Mouse (Mus musculus) mouse embryonic stem cell (cell line): Measurements from ENCODE around the gene Tceanc.
"Not testable (repeated sequence)": the region's sequence is repeated elsewhere in the genome, so short reads cannot be mapped to it uniquely, and the experiment has no call there.

Experiments
- in situ Hi-C, 2 experiments: fragments of 300-500 bp; cut with MboI; formaldehyde crosslinking; loops; 1 replicate in 1 of 2; 3 replicates in 1 of 2; pipeline ENCODE4 v1.14.3; 2019 to 2020; ENCODE audit warnings: low sequenced_read_pairs in 2 of 2, low pct_unique_long_range_greater_than_20kb in 1 of 2, mixed read lengths in 1 of 2; ENCODE audit not compliant: unreplicated experiment in 1 of 2

The Tceanc gene

DNA sequence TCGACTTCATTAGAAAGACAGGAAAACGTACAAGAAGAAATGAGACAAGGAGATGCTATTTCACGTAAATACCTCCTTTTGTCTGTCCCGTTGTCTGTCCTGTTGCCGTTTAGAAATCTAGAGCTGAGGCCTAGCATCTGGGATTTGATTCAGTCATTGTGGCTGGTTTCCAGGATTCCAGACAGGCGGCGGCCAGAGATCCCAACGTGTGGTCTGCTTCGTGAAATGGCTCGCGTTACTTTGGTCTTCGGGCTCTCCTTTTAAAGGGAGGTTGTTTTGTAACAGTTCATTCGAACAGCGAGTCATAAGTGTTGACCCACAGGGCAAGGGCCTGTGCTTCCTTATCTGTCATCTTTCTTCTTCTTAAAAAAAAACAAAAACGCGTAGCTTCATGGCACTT is at the start of gene Tceanc:
Tceanc (minus strand) TSS at position 223 of the 400 bp plus-strand sequence.
- in situ Hi-C loops: no loop called here

DNA sequence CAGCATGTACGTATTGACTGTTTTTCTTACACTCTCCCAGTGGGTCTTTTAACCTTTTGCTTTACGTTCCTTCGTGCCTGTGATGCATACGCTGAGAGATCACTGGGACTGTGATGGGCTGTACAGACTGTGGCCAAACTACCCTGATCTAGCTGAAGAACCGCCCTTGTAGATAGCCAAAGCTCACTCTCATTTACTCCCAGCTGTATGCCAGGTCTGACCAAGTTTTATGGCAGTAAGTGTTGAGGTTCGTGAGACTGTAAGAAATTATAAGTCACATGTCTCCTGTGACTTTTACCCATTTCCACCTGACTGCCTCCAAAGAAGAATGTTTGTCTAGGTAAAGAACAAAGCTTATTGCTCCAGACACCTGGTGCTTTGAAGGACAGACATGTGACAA is 47.6 kb upstream of the Tceanc start:
- in situ Hi-C loops: no loop called here

- in situ Hi-C loops: no loop called here
Observed at GRCm38 (mm10) chrX:166565401-166565800, 47.0 kb upstream of the Tceanc start.

- in situ Hi-C loops: no loop called here
Observed at GRCm38 (mm10) chrX:166564900-166565299, 46.5 kb upstream of the Tceanc start.

DNA sequence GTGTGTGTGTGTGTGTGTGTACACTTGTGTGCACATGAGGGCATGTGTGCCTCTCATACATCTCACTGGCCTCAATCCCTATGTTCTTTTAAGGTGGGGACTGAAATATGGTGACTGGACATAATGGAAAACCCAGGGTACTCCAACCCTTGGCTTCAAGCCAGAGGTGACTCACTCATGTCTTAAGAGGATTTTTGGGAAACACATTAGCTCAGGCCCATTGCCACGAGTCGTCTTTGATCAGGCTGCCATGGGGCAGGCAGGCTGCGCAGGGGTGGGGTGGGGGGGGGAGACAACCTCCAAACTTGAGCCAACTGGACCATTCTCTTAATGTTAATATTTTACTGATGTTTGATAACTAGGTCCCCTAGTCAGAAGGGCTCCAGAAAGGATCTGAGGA is 41.0 kb upstream of the Tceanc start:
- in situ Hi-C loops: no loop called here

DNA sequence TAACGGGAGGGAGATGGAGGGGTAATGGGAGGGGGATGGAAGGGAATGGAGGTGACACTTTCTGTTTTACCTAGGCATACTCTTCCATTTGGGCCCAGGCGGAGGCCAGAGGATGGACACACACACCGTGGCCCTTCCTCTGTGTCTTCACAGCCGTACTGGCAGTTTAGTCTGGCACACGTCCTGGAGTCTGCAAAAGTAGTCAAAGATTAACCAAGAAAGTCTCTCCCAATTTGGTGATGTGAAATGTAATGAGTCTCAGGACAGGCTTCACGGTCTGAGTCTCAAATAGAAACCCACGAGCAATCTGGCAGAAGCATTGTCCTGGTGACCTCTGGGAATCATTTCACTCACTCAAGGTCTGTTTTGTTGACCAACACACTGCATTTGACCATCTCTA is 34.0 kb upstream of the Tceanc start:
- in situ Hi-C loops: no loop called here

DNA sequence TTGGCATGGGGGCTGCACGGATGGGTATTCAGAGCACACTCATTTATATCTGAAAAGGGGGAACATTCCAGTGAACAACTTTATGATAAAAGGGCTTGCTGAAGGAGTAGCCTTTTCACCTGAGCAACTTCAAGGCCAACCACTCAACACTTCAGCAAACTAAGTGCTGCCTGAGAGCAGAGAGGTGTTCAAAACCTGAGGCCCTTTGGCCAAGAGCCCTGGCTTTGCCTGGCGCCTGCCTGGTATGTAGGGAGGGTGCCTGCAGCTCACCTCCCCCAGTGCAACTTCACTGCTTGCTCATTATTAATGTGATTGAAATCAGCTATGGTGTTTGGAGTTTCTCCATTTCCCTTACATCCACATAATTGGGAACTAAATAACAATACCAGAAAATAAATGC is 28.1 kb upstream of the Tceanc start:
- in situ Hi-C loops: loop anchor here in 1 of 2 experiments (25.0 kb wide), 2 partner anchors 516 to 691 kb away; no protein-coding TSS in a partner anchor

DNA sequence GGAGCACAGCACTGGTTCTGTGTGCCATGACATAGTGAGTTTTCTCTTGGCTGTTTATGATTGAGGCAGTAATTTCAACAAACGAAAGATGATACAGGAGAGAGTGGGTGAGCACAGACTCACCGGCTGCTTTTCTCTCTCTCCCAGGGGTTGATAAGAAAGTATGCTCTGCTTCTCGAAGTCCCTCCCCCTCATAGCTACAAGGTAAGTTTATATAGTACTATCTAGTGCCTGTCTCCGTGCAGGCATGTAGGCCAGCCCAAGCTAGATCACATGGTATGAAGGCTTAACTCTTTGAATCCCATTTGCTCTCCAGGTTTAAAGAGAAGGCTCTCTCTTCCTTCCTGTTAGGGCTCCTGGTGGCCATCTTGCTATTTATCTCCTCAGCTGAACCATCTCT is 16.8 kb upstream of the Tceanc start:
- in situ Hi-C loops: loop anchor here (10.0 to 25.0 kb wide), 3 partner anchors 120 to 702 kb away; no protein-coding TSS in a partner anchor

- in situ Hi-C loops: loop anchor here (10.0 to 25.0 kb wide), 3 partner anchors 121 to 704 kb away; no protein-coding TSS in a partner anchor
Observed at GRCm38 (mm10) chrX:166533432-166533831, 15.1 kb upstream of the Tceanc start.

- in situ Hi-C loops: loop anchor here (10.0 to 25.0 kb wide), 3 partner anchors 123 to 706 kb away; no protein-coding TSS in a partner anchor
Observed at GRCm38 (mm10) chrX:166531671-166532070, 13.3 kb upstream of the Tceanc start.

DNA sequence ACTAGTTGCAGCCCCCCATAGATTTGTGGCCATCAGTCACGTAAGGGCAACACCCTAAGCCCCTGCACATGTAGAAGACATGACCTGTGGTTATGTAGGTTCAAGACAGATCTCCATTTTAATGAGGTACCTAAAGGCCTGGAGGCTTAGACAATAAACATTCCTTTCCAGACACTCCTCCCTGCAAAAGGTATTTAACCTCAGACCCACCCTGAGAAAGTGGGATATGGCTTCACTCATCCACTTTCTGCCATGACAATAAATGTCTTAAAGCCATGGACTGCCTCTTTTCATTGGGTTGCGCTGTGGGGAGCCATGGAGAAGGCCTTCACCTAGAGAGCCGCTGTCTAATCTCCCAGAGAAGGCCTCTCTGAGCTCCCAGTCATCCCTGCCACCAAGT is 9.8 kb upstream of the Tceanc start:
- in situ Hi-C loops: loop anchor here in 1 of 2 experiments (25.0 kb wide), 2 partner anchors 534 to 709 kb away; no protein-coding TSS in a partner anchor

- in situ Hi-C loops: loop anchor here in 1 of 2 experiments (25.0 kb wide), 2 partner anchors 537 to 712 kb away; no protein-coding TSS in a partner anchor
Observed at GRCm38 (mm10) chrX:166525637-166526315, 7.4 kb upstream of the Tceanc start.

- in situ Hi-C loops: no loop called here
Observed at GRCm38 (mm10) chrX:166520782-166521181, 2.4 kb upstream of the Tceanc start.

GRCm38 (mm10) chrX:166516631-166517030 is 1.7 kb downstream of the Tceanc start:
- in situ Hi-C loops: no loop called here

DNA sequence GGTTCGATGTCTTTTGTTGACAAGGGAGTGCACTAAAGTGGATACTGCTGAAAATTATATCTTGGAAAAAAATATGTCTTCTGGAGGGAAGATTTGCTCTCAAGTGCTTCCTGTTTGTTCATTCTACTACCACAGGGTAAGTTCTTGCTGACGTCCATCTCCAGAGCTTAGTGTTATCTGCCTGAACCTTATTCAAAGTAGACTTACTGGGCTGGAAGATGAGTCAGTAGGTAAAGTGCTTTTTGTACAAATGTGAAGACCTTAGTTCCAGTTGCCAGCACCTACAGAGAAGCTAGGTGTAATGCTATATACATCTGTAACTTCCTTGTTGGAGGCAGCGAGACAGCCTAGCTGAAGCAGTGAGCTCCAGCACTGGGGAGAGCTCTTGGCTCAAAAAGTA is 2.4 kb downstream of the Tceanc start:
- in situ Hi-C loops: no loop called here

GRCm38 (mm10) chrX:166514035-166514434 is 4.3 kb downstream of the Tceanc start:
- in situ Hi-C loops: not testable (repeated sequence)

GRCm38 (mm10) chrX:166512071-166512470 is 6.3 kb downstream of the Tceanc start:
- in situ Hi-C loops: no loop called here

GRCm38 (mm10) chrX:166511107-166511506 is 7.3 kb downstream of the Tceanc start:
- in situ Hi-C loops: no loop called here

GRCm38 (mm10) chrX:166509761-166510738 is 8.3 kb downstream of the Tceanc start:
- in situ Hi-C loops: no loop called here
